Mouse (Mus musculus) pancreas, adult 10 weeks (tissue): ENCODE data around the gene Pnpla6. TPM values are rescaled to one million over a fixed set of nuclear protein-coding genes. Genes with fewer than 3 reads are reported as not detected.

ENCODE experiments used
- polyA plus RNA-seq: library from polyadenylated mRNA; stranded (reverse); fragments of 350-450 nt; fragmentation: Illumina TruSeq; extraction: RNeasy Lipid Tissue Mini Kit (QIAGEN cat#74804); gene quantifications from one replicate; pipeline ENCODE4 v1.2.3, GENCODE M21; 2015; ENCODE audit warnings: low read depth, low replicate concordance; ENCODE audit not compliant: insufficient read depth

Pnpla6 gene
- 17.7 TPM for polyA plus RNA-seq

GRCm38 (mm10) chr8:3515260-3515671 is at the start of gene Pnpla6:
TSS of gene Pnpla6 (plus strand) at chr8:3515384.

DNA sequence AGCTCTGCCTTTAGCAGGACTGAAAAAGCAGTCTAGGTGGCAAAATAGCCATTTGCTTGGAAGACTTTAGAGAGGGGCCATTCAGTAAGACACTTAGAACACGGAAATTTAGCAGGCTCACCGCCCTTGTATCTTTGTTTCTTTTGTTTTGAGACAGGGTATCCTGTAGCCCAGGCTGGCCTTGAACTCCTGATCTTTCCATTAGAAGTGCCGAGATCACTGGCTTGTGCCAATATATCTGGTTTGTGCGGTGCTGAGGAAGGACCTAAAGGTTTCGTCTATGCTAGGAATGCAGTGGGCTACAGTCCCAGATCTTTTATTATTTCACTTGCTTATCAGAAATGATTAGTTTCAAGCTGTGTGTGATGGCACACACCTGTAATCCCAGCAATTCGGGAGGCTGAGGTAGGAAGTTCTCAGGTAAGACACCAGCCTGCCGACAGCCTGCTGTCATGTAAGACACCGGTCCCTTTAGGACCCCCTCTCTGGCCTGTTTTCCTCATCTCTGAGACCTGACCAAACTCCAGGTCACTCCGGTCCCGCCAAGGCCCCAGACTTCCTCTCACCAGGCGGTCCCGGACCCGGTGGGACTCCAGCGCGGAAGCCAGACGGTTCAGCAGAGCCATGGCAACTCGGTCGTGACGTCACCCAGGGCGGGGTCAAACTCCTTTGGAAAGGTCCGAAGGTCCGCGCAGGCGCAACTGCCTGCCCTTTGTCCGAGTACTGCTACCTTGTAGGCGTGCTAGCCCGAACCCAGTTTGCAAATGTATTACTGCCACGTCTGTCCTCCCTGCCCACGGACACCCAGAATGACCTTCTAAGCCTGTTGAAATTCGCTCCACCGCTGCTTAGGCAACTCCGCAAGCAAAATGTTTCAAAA is 47.9 kb upstream of the Pnpla6 start, which contains the start of gene Pex11g:
TSS of gene Pex11g (minus strand) at position 675 of the 880 bp plus-strand sequence.

DNA sequence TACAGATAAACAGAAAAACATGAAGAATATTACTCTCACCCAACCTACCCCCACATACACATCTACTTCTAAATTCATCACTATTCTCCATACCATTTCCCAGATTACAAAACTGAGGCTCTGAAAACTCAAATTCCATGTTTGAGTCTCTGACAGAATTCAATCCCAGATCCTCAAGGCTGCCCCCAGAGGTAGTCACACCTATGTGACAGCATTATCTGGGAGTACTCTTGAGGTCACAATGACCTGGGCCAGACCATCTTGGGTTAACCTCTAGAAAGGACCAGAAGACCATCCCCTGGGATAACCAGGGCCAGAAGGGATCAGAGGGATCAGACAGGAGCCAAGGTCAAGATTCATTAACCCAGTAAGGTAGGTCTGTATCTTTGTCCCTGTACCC is 44.6 kb upstream of the Pnpla6 start, which contains the start of gene Tex45:
TSS of gene Tex45 (plus strand) at position 301 of the 400 bp plus-strand sequence.

GRCm38 (mm10) chr8:3492901-3493844 is 22.0 kb upstream of the Pnpla6 start, which contains the start of gene Zfp358:
TSS of gene Zfp358 (plus strand) at chr8:3493138.

GRCm38 (mm10) chr8:3500235-3501090 is 14.7 kb upstream of the Pnpla6 start, which contains the start of gene Mcoln1:
TSS of gene Mcoln1 (plus strand) at chr8:3500457.

GRCm38 (mm10) chr8:3567641-3568371 is 52.6 kb downstream of the Pnpla6 start, which contains the start of gene C330021F23Rik:
TSS of gene C330021F23Rik (plus strand) at chr8:3567990.

GRCm38 (mm10) chr8:3586993-3587390 is 71.8 kb downstream of the Pnpla6 start, which contains the start of gene Camsap3:
TSS of gene Camsap3 (plus strand) at chr8:3587293.

Other genes with a start within 250 kb of the Pnpla6 start
- gene Insr, start 235.8 kb upstream of the Pnpla6 start, polyA plus RNA-seq, result 8.9 TPM
- not detected for gene A430078G23Rik, start 162.0 kb upstream of the Pnpla6 start, polyA plus RNA-seq
- gene Arhgef18, start 122.4 kb upstream of the Pnpla6 start, polyA plus RNA-seq, result 7.0 TPM
- 7.6 TPM for gene Pex11g, start 47.7 kb upstream of the Pnpla6 start, polyA plus RNA-seq
- gene Tex45, start 44.5 kb upstream of the Pnpla6 start, polyA plus RNA-seq, result not detected
- 4.5 TPM for gene Zfp358, start 22.2 kb upstream of the Pnpla6 start, polyA plus RNA-seq
- 19.2 TPM for gene Mcoln1, start 14.9 kb upstream of the Pnpla6 start, polyA plus RNA-seq
- not detected for gene C330021F23Rik, start 52.6 kb downstream of the Pnpla6 start, polyA plus RNA-seq
- gene Camsap3, start 71.9 kb downstream of the Pnpla6 start, polyA plus RNA-seq, result 25.9 TPM
- 8.2 TPM for gene Xab2, start 105.9 kb downstream of the Pnpla6 start, polyA plus RNA-seq
- 18.4 TPM for gene Pet100, start 106.2 kb downstream of the Pnpla6 start, polyA plus RNA-seq
- not detected for gene Pcp2, start 110.2 kb downstream of the Pnpla6 start, polyA plus RNA-seq
- 86.7 TPM for gene Stxbp2, start 115.6 kb downstream of the Pnpla6 start, polyA plus RNA-seq
- 15.3 TPM for gene Retn, start 140.4 kb downstream of the Pnpla6 start, polyA plus RNA-seq
- gene Mcemp1, start 150.4 kb downstream of the Pnpla6 start, polyA plus RNA-seq, result not detected
- gene Fcor, start 157.0 kb downstream of the Pnpla6 start, polyA plus RNA-seq, result 4.2 TPM
- 4.5 TPM for gene Trappc5, start 160.9 kb downstream of the Pnpla6 start, polyA plus RNA-seq
- not detected for gene Fcer2a, start 178.8 kb downstream of the Pnpla6 start, polyA plus RNA-seq
- not detected for gene Clec4g, start 205.3 kb downstream of the Pnpla6 start, polyA plus RNA-seq
- gene Cd209a, start 233.6 kb downstream of the Pnpla6 start, polyA plus RNA-seq, result 1.0 TPM